Mouse (Mus musculus) bone marrow macrophage, adult 2 months (primary cell): ENCODE measurements at regions not wholly inside any gene's neighbourhood (a gene's known extent, or its start where the extent isn't known, plus 50 kb on each side); places are given as distances from the start of the nearest gene placed in this dataset.

Experiments
- H3K27ac ChIP-seq: 2 replicates; pipeline ENCODE4 v1.5.1; 2012; ENCODE audit warnings: low read depth, low read length; ENCODE audit not compliant: insufficient read depth
- H3K4me1 ChIP-seq: 2 replicates; pipeline ENCODE4 v1.6.1; 2012; ENCODE audit warnings: low read length; ENCODE audit not compliant: control insufficient read depth, insufficient read depth
- H3K4me3 ChIP-seq: 2 replicates; pipeline ENCODE4 v1.5.1; 2012; ENCODE audit warnings: mild to moderate bottlenecking, low read length, moderate library complexity; ENCODE audit not compliant: insufficient read depth
- CTCF ChIP-seq: IDR thresholded peaks from 2 replicates; pipeline ENCODE4 v1.5.1; 2012; ENCODE audit warnings: low read depth, mild to moderate bottlenecking, low read length, moderate library complexity
- POLR2A ChIP-seq: IDR thresholded peaks from 2 replicates; pipeline ENCODE4 v1.6.1; 2012; ENCODE audit warnings: mild to moderate bottlenecking, low read depth, low read length, borderline replicate concordance

DNA sequence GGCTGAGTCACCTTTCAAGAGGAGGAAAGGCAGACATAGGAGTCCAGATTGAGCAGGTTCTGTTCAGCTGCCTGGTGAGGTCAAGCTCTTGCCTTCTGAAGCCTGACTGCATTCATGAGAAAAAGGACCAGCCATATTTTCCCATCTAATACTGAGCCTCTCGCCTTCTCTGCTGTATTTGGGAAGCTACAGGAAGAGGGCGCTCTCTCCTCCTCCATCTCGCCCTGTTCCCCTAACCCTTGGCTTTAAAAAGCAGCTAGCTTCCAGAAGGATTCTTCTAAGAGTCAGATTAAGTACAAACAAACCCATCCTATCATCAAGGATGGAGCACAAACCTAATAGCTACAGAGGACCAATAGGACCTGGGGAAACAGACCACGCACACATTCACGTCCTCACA, 98.3 kb downstream of the Foxb1 start:
- TF ChIP-seq CTCF: no peak
- no peak for TF ChIP-seq POLR2A
- Histone ChIP-seq H3K4me1 (no peaks in the 10 kb centered on the region), H3K4me3 (no peak overlapping the region), H3K27ac (no peak overlapping the region)

DNA sequence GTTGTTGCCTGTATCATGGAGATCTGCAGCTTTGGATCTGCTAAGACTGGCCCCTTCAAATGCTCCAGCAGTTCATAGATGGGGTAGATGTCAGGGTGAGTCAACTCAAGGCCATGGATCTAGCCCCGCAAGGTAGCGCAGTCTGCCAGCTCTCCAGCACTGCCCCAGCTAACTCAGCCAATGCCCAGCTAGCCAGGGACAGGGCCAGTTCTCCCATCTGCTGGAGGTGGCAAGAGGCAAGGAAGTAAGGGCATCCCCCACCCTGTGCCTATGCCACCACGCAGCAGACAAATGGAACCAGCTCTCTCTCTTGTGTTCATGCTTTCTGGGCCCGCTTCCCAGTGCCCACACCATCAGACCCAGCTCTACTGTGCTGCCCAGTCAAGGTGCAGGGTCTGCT, 102.5 kb downstream of the Foxb1 start:
- no peak overlapping the region for H3K4me3 ChIP-seq
- no peak for TF ChIP-seq POLR2A
- no peak for TF ChIP-seq CTCF
- H3K27ac ChIP-seq: no peak overlapping the region
- H3K4me1 ChIP-seq: peaks cover 5% of the 10 kb centered on the region; the same call in 1 of the 2 replicates

DNA sequence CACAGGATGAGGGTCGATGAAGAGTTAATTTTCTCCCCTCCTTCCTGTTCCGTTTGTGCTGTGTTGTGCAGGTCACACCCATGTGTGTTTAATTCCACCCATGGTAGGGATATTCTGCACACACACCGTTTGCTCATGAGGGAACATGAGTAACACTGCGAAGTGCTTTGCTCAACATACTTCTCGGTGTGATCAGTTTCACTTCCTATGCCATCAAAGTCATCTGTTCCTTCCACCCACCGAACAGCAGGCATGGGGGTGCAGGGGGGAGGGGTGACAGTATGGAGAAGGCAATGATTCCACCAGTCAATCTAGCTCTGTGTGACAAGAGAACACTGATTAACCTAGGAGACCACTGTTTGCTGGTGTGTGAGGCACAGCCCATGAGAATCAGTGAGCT, 104.7 kb downstream of the Foxb1 start:
- Histone ChIP-seq H3K4me1 (peaks cover 5% of the 10 kb centered on the region; the same call in 1 of the 2 replicates), H3K4me3 (no peak overlapping the region), H3K27ac (no peak overlapping the region)
- TF ChIP-seq CTCF (no peak), POLR2A (no peak)

DNA sequence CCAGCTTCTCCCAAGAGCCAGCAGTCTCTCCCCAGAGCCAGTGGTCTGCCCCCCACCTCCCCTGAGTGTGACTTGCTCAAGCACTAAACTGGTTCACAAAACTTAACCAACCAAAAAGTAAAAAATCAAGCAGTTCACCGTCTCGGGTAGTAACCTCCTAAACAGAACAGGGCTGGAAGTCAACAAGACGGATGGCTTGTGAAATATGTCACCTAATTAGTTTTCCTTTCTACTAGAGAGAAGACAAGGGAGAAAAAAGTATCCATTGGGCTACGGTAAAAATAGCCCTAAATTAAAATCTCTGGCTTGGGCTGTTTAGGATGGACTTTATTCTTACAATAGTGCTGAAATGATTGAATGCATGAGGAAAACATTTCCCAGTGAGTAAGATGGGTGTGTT, 108.6 kb downstream of the Foxb1 start:
- no peak for TF ChIP-seq POLR2A
- TF ChIP-seq CTCF: no peak
- peaks cover 5% of the 10 kb centered on the region; the same call in 1 of the 2 replicates for H3K4me1 ChIP-seq
- H3K4me3 ChIP-seq: no peak overlapping the region
- H3K27ac ChIP-seq: no peak overlapping the region

DNA sequence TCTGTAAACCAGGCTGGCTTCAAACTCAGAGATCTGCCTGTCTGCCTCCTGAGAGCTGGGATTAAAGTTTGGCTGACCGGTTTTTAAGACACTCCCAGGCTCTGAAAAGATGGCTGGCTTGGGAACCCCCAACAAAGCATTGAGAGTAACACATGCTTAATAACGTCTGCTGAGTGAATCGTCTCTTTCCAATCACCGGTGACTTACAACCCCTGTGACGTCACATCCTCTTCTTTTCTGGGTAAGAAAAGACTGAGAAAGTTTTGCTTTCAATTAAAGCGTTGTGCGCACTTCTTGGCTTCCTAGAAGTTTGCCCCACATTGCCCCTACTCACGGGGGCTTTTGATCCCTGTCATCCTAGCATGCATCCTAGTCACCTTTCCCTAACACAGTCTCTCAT, 109.1 kb downstream of the Foxb1 start:
- peaks cover 5% of the 10 kb centered on the region; the same call in 1 of the 2 replicates for H3K4me1 ChIP-seq
- H3K4me3 ChIP-seq: no peak overlapping the region
- H3K27ac ChIP-seq: no peak overlapping the region
- TF ChIP-seq POLR2A (no peak), CTCF (no peak)

DNA sequence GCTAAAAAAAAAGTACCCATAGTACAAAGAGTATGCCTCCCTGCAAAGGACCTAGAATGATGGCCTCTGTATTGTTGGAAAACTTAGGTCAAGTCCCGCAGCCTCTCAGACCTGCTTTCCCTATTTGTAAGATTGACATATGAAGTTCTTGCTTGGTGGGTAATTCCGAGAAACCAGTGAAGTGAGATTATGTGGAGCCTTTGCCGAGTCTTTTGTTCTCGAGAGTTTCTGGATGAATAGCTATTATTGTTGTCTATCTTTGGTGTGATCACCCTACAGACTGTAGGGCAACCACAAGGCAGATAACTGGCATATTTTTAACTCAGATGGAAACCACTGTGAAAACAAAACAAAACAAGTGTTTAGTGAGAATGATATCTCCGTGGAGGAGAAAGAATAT, 118.1 kb downstream of the Foxb1 start:
- no peaks in the 10 kb centered on the region for H3K4me1 ChIP-seq
- H3K4me3 ChIP-seq: no peak overlapping the region
- TF ChIP-seq POLR2A (no peak), CTCF (no peak)
- no peak overlapping the region for H3K27ac ChIP-seq

DNA sequence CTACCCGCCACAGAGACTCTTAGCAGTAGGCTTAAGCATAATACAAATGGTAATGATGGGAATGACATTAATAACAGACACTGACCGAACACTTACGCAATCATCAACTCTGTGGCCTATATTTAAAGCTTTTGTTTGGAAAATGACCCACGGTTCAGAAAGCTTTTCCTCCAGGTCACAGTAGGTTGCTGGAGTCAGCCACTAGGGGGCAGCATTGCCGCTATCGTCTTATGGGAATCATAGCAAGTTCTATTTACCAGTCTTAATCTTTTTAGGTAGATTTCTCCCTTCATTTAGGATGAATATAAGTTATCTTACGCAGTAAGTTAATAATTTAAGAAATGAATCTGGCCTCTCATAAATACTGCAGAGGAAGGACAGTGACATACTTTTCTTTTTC, 137.4 kb downstream of the Foxb1 start:
- H3K4me1 ChIP-seq: no peaks in the 10 kb centered on the region
- TF ChIP-seq POLR2A (no peak), CTCF (peak; percentile 76)
- no peak overlapping the region for H3K4me3 ChIP-seq
- no peak overlapping the region for H3K27ac ChIP-seq

DNA sequence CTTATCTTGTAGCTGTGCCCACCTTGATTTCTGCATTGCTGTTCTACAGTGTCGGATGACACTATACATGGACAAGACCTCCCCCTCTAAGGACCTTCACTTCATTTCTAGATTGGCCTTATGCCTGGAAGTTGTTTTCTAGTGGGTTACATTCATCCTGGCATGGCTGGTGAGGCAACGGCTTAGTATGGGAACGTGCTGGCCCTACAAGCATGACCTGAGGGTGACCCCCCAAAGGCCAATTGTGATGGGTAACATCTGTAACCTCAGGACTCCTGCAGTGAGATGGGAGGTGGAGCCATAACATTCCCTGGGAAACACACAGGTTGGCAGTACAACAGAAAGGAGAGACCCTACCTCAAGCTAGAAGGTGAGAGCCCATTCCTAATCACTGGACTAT, 139.7 kb downstream of the Foxb1 start:
- TF ChIP-seq CTCF (no peak), POLR2A (no peak)
- H3K4me3 ChIP-seq: no peak overlapping the region
- H3K4me1 ChIP-seq: no peaks in the 10 kb centered on the region
- H3K27ac ChIP-seq: no peak overlapping the region

DNA sequence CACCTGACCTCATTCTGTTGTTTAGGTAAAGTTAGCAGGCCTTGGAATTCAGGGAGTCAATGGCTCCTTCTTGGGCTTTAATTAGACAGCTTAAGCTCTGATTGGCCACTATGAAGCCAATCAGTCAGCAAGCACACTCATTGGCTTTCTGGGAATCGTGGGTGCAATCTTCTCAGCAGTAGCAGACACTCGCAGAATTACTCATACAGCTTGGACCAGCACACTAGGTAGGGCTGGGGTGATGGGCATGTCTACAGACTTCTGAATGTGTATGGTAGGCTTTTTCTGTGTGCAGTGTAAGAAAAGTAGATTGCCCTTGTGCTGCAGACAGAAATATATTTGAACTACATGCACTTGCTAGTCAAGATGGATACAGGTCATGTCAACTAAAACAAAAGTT, 143.4 kb downstream of the Foxb1 start:
- H3K4me1 ChIP-seq: no peaks in the 10 kb centered on the region
- TF ChIP-seq POLR2A (no peak), CTCF (no peak)
- no peak overlapping the region for H3K27ac ChIP-seq
- no peak overlapping the region for H3K4me3 ChIP-seq

DNA sequence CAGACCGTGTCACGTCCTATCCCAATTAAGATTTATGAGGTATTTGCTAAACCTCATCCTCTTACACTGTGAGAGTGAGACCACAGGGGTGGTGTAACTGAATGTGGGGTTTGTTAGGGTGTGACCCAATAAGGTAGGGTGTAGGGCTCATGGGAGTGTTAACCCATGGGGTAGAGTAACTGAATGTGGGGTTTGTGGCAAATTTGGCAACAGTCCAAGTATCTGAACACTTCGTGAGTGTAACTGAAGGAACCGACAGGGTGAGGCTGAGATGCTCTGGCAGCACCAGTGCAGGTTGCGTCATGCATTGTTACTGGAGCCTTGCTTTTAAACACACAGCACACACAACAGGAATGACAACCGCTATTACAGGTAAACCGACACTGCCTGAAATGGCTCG, 144.1 kb downstream of the Anxa2 start:
- Histone ChIP-seq H3K4me3 (no peak overlapping the region), H3K4me1 (no peaks in the 10 kb centered on the region), H3K27ac (no peak overlapping the region)
- TF ChIP-seq POLR2A: no peak
- TF ChIP-seq CTCF: no peak

DNA sequence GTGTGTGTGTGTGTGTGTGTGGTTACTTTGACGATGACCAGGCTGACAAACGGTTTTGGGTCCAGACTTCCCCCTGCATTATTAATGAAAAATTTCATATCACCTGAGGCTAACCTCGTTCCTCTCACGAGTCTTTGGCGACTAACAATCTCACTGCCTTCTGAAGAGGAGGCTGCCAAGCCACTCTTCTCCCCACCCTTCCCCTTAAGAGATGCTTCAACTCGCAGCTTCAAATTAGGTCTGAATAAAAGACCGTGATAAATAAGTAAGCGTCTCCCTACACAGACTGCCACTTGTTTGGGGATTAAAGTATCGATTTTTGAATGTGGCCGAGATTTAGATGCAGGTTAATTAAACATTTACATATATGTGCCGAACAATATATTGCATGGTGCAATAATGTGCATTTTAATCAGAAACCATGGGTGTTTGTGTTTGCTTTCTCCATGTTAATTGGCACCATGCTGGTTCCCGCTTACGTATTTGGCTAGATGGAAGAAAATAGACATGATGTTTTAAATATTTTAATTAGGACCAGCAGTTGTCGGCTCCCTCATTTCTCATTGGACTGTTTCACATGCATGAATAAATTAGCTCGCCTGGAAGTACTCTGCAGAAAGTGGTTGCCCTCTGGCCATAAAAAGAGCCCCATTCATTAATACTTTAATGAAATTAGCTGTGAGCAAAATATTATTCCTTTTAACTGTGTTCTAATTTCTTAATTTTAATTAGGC, 139.1 kb downstream of the Anxa2 start:
- Histone ChIP-seq H3K4me3 (no peak overlapping the region), H3K4me1 (no peaks in the 10 kb centered on the region), H3K27ac (no peak overlapping the region)
- TF ChIP-seq CTCF (no peak), POLR2A (no peak)

DNA sequence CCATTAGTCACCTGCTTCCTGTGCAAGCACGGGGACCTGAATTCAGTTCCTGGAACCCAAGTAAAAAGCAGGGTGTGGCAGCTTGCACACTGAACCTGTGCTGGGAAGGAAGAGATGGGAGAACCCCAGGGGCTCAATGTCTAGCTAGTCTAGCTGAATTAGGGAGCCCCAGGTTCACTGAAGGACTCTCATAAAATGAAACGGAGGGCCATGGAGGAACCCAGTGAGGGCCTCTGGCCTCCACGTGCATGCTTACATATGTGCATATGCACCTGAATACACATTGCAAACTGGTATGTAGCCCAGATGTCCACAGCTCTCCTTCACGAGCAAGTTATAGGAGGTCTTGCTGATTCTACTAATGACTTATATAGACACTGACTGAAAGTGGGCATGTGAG, 135.4 kb downstream of the Anxa2 start:
- TF ChIP-seq POLR2A: no peak
- no peak for TF ChIP-seq CTCF
- Histone ChIP-seq H3K4me3 (no peak overlapping the region), H3K4me1 (no peaks in the 10 kb centered on the region), H3K27ac (no peak overlapping the region)
